Mouse (Mus musculus): Measurements from ENCODE around the gene Hsf5. TPM values are rescaled to one million over a fixed set of nuclear protein-coding genes. Genes with fewer than 3 reads are reported as not detected.

The Hsf5 gene
- 0.52 and 0.54 TPM in 2 replicates for polyA plus RNA-seq (2015; fragmentation: Nextera tagmentation; extraction: Ambion mirVana)

DNA sequence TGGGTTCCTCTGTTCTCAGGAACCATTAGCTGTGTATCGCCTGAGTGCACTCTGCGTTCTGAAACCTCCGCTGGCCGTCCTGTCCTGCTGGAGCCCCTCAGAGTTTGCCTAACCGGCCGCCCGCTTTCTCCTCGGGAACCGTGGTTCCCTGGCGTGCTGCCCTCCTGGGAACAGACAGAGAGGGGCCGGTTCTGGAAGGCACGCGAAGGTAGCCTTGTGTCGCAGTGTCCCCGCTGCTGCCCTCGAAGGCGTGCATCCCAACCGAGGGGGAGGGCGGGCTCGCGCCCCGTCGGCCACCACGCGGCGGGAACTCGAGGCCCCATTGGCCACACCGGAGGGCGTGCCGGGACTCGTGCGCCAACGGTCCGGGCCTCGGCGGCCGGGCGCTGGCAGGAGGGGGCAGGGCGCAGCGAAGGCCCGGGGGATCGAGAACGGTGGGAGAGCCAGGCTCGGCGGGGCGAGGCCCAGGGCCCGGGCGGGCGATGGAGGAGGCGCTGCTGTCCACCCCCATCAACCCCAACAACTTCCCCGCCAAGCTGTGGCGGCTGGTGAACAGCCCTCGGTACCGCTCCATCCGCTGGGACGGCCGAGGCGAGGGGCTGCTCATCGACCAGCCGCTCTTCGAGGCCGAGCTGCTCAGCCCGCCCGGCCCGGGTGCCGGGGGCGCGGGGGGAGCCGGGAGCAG is at the start of gene Hsf5:
Gene Hsf5 (plus strand): TSS at position 375 of the 685 bp plus-strand sequence.
- Histone ChIP-seq H3K27ac (replicated peaks) (no peak within 1 kb of the TSS), H3K9ac (no peak within 1 kb of the TSS), H3K9me3 (no peaks in the 10 kb centered on the region), H3K4me3 (no peak within 1 kb of the TSS), H3K4me2 (no peak within 1 kb of the TSS), H3K4me1 (replicated peaks) (no peaks in the 10 kb centered on the region), H3K36me3 (peaks cover 79% of the 10 kb centered on the region), H3K27me3 (no peaks in the 10 kb centered on the region)
- no peak for ATAC-seq (ENCODE audit: low FRiP score, low read depth)
- WGBS = 88% methylated on average over 57 of the region's 69 CpGs

DNA sequence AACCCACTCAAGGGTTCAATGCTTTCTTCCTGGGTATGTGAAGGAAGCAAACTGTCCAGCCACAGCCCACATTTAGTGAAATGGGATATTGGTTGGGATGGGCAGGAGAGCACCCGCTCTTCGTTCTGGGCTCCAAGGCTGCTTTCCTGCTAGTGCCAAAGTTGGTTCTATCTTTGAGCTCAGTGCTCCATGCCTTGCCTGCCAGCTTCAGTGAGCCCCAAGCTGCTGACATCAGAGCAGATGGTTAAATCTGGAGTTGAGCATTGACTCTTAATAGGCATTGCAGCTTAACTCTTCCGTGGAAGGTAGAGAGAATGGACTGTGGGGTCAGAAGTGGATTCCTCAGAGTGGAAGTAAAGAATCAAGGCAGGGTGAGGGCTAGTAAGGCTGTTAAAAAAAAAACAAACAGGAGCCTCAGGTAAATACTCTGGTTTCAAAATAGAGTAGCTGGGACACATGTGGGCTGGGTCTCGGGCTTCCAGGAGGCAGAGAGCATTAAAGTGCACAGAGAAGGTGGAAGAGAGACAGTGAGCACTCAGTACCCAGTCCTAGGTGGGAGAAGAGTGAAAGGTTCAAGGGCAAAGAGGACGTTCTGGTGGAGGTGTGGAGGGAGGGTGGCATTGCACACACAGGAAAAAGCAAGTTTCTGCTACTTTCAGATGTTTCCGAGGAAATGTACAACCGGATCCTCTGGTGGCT is 48.6 kb upstream of the Hsf5 start, which contains the start of gene Sept4:
Gene Sept4 (plus strand): TSS at position 649 of the 699 bp plus-strand sequence.
- WGBS = 84% methylated on average over 7 of the region's 7 CpGs
- H3K9me3 ChIP-seq = no peaks in the 10 kb centered on the region
- no peak within 1 kb of the TSS for H3K9ac ChIP-seq
- H3K4me3 ChIP-seq = no peak within 1 kb of the TSS
- no peak within 1 kb of the TSS for H3K27ac ChIP-seq (replicated peaks)
- H3K4me1 ChIP-seq (replicated peaks) = no peaks in the 10 kb centered on the region
- H3K27me3 ChIP-seq = no peaks in the 10 kb centered on the region
- no peak for ATAC-seq (ENCODE audit: low FRiP score, low read depth)
- H3K4me2 ChIP-seq = no peak within 1 kb of the TSS
- no peaks in the 10 kb centered on the region for H3K36me3 ChIP-seq

DNA sequence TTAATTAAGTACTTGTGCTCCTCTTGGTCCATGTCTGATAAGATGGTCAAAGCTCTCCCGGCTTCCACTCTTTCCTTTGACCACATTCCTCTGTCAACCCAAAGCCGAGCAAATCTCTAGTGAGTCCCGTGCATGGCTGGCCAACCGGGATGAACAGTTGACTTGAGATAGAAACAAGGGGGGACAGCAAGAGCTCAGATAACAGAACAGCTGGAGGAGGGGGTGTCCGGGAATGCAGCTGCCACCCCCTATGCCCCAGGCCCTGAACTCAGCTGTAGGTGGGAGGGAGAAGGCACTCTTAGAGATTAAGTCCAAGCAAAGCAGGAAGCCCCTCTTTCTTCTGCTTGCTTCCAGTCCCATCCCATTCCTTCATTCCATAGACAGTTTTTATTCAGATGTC is 46.2 kb upstream of the Hsf5 start:
- Histone ChIP-seq H3K27me3 (no peaks in the 10 kb centered on the region), H3K27ac (replicated peaks) (no peak overlapping the region), H3K9me3 (no peaks in the 10 kb centered on the region), H3K36me3 (no peaks in the 10 kb centered on the region), H3K4me1 (replicated peaks) (no peaks in the 10 kb centered on the region), H3K9ac (no peak overlapping the region), H3K4me2 (no peak overlapping the region), H3K4me3 (no peak overlapping the region)
- WGBS = 64% methylated on average over 5 of the region's 5 CpGs
- no peak for ATAC-seq (ENCODE audit: low FRiP score, low read depth)

DNA sequence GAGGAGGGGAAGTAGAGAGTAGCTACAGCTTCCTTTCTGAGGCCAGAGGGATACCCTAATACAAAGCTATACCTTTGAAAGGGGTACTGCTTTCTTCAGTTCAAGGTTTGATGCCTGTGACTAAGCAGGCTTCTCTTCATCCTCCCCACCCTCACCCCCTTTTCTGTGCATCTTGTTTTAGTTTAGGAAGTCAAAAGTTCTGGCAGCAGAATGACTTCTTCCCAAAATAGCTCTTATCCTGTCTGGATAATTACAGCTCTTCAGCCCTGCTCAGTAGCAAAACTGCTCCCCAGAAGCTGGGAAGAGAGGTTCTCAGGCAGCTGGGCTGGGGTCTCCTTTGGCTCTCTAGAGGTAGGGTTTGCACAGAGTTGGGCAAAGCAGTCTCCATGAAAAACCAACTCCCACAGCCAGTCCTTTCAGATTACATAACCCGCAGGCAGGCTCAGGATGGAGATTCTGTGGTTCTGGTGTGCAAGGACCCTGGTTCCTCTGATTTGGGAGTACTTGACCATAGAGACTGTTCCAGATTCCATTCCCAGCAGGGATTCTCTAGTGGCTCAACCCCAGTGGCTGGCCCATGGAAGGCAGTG is 45.5 kb upstream of the Hsf5 start:
- H3K27ac ChIP-seq (replicated peaks) = no peak overlapping the region
- ATAC-seq (ENCODE audit: low FRiP score, low read depth) = no peak

DNA sequence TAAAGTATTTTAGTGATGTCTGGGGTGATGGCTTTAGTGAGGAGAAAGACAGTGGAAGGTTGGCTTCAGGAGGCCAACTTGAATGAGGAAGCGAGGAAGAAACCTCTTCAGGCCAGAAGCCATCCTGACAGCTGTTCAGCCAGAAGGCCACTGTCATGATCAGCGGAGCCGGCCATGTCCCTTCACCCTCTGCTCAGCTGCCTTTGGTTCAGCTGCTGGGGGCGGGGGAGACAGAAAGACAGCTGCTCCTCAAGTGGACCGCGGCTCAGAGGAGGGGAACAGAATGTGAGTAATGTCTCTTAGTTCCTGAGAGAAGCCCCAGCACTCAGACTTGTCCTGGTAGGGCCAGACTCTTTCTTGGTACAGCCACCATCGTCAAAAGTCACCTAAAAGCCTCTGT is 43.2 kb upstream of the Hsf5 start:
- ATAC-seq (ENCODE audit: low FRiP score, low read depth) = no peak
- Histone ChIP-seq H3K4me3 (no peak overlapping the region), H3K9me3 (no peaks in the 10 kb centered on the region), H3K36me3 (no peaks in the 10 kb centered on the region), H3K27me3 (no peaks in the 10 kb centered on the region), H3K27ac (replicated peaks) (no peak overlapping the region), H3K4me1 (replicated peaks) (peaks cover 11% of the 10 kb centered on the region), H3K9ac (no peak overlapping the region), H3K4me2 (no peak overlapping the region)
- WGBS = 73% methylated on average over 7 of the region's 7 CpGs

More for the DNA sequence above, 45.5 kb upstream of the Hsf5 start:
- H3K4me1 ChIP-seq (replicated peaks) = no peaks in the 10 kb centered on the region
- no peak overlapping the region for H3K4me3 ChIP-seq
- no peaks in the 10 kb centered on the region for H3K9me3 ChIP-seq
- H3K4me2 ChIP-seq = no peak overlapping the region
- H3K27me3 ChIP-seq = no peaks in the 10 kb centered on the region
- no peak overlapping the region for H3K9ac ChIP-seq
- WGBS = 91% methylated on average over 1 of the region's 1 CpGs
- H3K36me3 ChIP-seq = no peaks in the 10 kb centered on the region

DNA sequence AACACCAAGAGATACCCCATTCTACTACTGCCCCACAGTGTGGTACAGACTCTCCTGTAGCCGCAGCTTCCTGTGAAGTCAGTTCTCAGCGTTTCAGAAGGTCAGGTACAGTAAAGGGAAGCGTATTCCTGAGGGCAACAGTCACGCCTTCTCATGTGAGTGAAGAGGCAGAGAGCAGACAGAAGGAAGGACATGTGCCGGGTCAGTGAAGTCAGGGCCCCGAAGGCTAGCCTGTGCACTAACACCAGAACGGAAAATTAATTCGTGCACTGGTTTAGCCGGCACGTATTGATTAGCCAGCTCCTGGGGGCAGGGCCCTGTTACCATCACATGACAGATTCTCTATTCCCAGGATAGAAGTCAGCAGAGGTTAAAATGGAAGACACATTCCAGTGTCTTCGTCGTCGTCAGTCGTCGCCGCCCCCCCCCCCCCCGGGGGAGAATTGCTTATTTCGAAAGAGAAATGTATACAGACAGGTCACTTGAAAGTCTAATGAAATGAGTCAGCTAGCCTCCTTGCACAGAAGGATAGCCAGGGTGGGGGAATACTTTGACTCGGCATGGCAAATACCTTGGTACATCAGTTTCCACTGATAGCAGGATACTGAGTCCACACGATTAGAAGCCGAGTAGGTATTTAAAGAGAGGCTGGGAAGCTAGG is 42.3 kb upstream of the Hsf5 start:
- Histone ChIP-seq H3K4me2 (no peak overlapping the region), H3K27me3 (no peaks in the 10 kb centered on the region), H3K4me1 (replicated peaks) (peaks cover 16% of the 10 kb centered on the region), H3K9ac (no peak overlapping the region), H3K27ac (replicated peaks) (no peak overlapping the region), H3K9me3 (no peaks in the 10 kb centered on the region), H3K4me3 (no peak overlapping the region), H3K36me3 (no peaks in the 10 kb centered on the region)
- 63% methylated on average over 21 of the region's 21 CpGs for WGBS
- ATAC-seq (ENCODE audit: low FRiP score, low read depth) = no peak

DNA sequence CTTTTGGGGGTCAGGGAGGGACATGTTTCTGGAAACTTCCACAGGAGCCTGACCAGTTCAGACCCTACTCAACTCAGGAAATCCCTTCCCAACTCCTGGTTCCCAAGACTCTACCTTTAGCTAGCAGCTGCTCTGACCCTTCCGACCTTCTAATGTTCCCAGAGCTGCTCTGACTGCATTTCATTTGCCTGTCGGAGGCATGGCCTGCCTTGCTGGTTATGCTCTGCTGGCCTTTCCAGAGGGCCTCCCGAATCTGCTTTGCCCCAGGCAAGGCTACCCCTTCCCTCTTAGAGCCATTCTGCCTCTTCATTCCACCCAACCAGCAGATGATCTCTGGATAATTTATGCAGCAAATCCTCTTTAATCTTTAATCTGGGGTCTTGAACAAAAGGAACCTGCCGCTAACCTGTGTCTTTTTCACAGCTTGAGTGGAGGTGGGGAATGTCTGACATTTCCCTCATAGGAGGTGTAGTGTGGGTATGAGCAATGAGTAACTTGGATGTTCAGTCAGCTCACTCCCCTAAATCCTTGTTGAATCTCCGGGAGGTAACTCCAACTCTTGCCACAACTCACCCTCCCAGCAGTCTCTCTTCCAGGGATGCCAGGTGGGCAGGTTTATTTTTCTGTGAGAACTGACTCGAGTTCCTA is 39.2 kb upstream of the Hsf5 start:
- peak overlapping the region; percentile 70; the same call in 1 of the 2 replicates for H3K27ac ChIP-seq (replicated peaks)
- 20% methylated on average over 6 of the region's 6 CpGs for WGBS
- peak overlapping the region; percentile 62 for H3K9ac ChIP-seq
- no peaks in the 10 kb centered on the region for H3K9me3 ChIP-seq
- H3K27me3 ChIP-seq = no peaks in the 10 kb centered on the region
- H3K4me2 ChIP-seq = peak overlapping the region; percentile 88
- H3K4me3 ChIP-seq = peak overlapping the region; percentile 51
- no peak for ATAC-seq (ENCODE audit: low FRiP score, low read depth)
- H3K4me1 ChIP-seq (replicated peaks) = peaks cover 16% of the 10 kb centered on the region
- H3K36me3 ChIP-seq = no peaks in the 10 kb centered on the region

DNA sequence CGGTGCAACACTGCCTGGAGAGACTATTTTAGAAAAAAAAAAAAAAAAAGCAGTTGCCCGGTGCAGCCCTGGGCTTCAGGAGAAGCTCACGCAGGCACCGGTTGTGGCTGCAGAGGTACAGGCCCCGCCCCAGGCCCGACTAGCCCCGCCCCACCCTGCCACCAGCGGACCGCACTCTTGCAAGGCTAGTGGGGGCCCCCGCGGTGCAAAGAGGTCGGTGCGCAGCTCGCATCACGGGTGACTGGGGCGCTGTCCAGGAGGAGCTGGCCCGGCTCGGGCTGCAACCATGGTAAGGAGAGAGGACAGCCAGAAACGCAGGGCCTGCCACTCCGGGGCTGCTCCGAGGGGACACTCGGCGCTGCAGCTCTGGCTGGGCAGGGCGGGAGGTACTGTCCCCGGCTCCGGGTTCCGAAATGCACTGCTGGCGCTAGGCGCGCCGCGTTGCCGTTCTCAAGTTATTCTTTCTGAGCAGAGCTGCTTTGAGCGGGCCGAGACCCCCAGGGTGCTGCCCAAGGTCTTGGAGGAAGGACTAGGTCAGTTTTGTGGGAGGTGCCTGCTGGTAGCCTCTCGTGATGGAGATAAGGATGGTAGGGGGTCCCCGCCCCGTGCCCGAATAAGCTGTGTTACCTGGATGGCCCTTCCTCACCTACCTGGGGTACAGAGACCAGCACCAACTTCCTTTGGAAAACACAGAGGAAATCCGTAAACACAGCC is 38.6 kb upstream of the Hsf5 start:
- Histone ChIP-seq H3K36me3 (no peaks in the 10 kb centered on the region), H3K4me2 (peak overlapping the region; percentile 88)
- WGBS = under 1% methylated on average over 40 of the region's 40 CpGs

DNA sequence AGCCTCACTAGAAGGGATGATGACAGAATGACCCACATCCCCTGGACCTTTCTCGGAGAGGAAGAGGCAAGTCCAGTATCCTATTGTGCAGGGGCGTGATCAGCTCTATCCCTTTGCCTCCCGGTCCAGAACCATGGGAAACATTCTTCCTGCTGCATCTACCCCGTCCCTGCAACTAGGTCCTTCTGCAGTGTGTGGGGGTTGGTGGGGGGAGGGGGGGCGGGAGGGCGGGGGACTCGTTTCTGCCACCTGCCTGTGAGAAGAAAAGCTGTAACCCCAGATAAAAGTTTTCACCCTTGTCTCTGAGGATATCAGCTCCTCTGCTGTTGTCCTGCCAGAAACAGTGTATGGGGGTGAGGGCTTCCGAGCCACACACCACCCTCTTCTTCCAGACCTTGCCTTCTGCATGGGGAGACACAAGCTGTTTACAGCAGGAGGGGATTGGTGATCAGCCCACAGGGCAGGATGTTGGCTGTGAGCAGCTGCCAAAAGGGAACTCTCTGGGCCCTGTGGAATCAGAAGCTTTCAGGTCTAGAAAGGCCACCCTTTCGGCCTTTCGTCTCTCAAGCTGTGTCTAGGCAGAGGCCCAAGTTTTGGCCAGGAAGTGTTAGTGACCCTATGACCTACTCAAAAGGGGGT is 37.9 kb upstream of the Hsf5 start:
- H3K4me2 ChIP-seq = peak overlapping the region; percentile 88
- 14% methylated on average over 10 of the region's 10 CpGs for WGBS
- peak overlapping the region; percentile 51 for H3K4me3 ChIP-seq
- H3K9ac ChIP-seq = peak overlapping the region; percentile 62
- H3K4me1 ChIP-seq (replicated peaks) = peaks cover 16% of the 10 kb centered on the region
- no peaks in the 10 kb centered on the region for H3K9me3 ChIP-seq
- peak; percentile 55; the same call in 1 of the 2 replicates for ATAC-seq (ENCODE audit: low FRiP score, low read depth)
- H3K27me3 ChIP-seq = no peaks in the 10 kb centered on the region
- H3K27ac ChIP-seq (replicated peaks) = peak overlapping the region; percentile 70
- no peaks in the 10 kb centered on the region for H3K36me3 ChIP-seq

More for the DNA sequence above, 38.6 kb upstream of the Hsf5 start:
- no peaks in the 10 kb centered on the region for H3K9me3 ChIP-seq
- peak overlapping the region; percentile 70 for H3K27ac ChIP-seq (replicated peaks)
- peaks cover 16% of the 10 kb centered on the region for H3K4me1 ChIP-seq (replicated peaks)
- peak overlapping the region; percentile 51 for H3K4me3 ChIP-seq
- no peaks in the 10 kb centered on the region for H3K27me3 ChIP-seq
- ATAC-seq (ENCODE audit: low FRiP score, low read depth) = peak; percentile 83
- H3K9ac ChIP-seq = peak overlapping the region; percentile 62

DNA sequence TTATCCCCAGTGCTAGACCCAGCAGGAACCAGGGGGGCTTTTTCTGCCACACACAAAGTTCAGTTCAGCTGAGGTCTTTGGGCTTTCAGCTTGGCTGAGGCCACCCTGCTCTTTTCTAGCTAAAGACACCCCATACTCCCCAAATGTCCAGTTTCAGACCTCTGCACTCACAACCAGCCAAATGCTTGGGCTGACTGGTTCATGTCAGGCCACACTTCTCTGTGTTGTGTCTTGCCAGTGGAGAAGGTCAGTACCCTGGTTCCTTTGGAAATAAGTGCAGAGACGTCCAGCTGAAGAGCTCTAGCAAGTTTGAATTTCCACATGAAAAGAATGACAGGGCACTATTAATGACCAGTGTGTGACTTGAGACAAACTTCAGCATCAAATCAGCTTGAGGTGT is 37.3 kb upstream of the Hsf5 start:
- Histone ChIP-seq H3K27me3 (no peaks in the 10 kb centered on the region), H3K4me3 (no peak overlapping the region), H3K4me2 (no peak overlapping the region), H3K36me3 (no peaks in the 10 kb centered on the region), H3K4me1 (replicated peaks) (peaks cover 16% of the 10 kb centered on the region), H3K27ac (replicated peaks) (no peak overlapping the region; the same call in 1 of the 2 replicates), H3K9ac (no peak overlapping the region), H3K9me3 (no peaks in the 10 kb centered on the region)
- ATAC-seq (ENCODE audit: low FRiP score, low read depth) = no peak
- WGBS = 19% methylated on average over 1 of the region's 1 CpGs

Measured in hindbrain, embryonic 15.5 days (tissue).